9 mouse cellular contexts compared by ENCODE assay signal in genomic region chr4:140983442-140983841, GRCm38 (mm10). TPM values are rescaled to one million over a fixed set of nuclear protein-coding genes. Genes with fewer than 3 reads are reported as not detected.
A peak's percentile ranks its signal among the peaks of the same experiment; 100 is the strongest.
DNase-seq lines count a peak whose midpoint lies in the region; ATAC-seq and TF ChIP-seq lines count a peak whose summit lies in the region.
"Had no signal": no experiment of that assay in that cellular context is flagged by ENCODE, and none has a peak within 500 bp of the region (broad histone marks: within the 10 kb centered on the region; RNA-seq: fewer than 3 reads in every experiment).

No protein-coding gene starts in this region.

- ATAC-seq in heart, postnatal 0 days (ENCODE audit: insufficient read depth, low read depth): peak; percentile 42; the same call in 1 of the 2 replicates
- ATAC-seq in limb, embryonic 13.5 days (ENCODE audit: low FRiP score, low read depth): no peak
- ATAC-seq in midbrain, embryonic 14.5 days (ENCODE audit: low FRiP score, low TSS enrichment): no peak

- H3K27me3 ChIP-seq in heart, postnatal 0 days (ENCODE audit: control insufficient read depth, insufficient read depth, low read length): no peaks in the 10 kb centered on the region
- H3K27me3 ChIP-seq in limb, embryonic 13.5 days: no peaks in the 10 kb centered on the region
- H3K27me3 ChIP-seq in midbrain, embryonic 14.5 days (ENCODE audit: control insufficient read depth, insufficient read depth, low read length): no peaks in the 10 kb centered on the region

- TF ChIP-seq EP300 in heart, postnatal 0 days (IDR thresholded peaks at IDR 0.05; ENCODE audit: low read depth): no peak

- H3K4me2 ChIP-seq in heart, postnatal 0 days (ENCODE audit: low read depth, low read length): 0 out of 2 replicates have a peak overlapping the region, but pooled peaks have one; percentile 15
- no peak overlapping the region for H3K4me2 ChIP-seq in limb, embryonic 13.5 days (replicated peaks)
- no peak overlapping the region for H3K4me2 ChIP-seq in midbrain, embryonic 14.5 days (ENCODE audit: low read length)

- WGBS in heart, postnatal 0 days: 7% methylated on average over 9 of the region's 9 CpGs
- 10% methylated on average over 9 of the region's 9 CpGs for WGBS in limb, embryonic 13.5 days
- 16% methylated on average over 9 of the region's 9 CpGs for WGBS in midbrain, embryonic 14.5 days

- H3K9ac ChIP-seq in heart, postnatal 0 days (replicated peaks; ENCODE audit: low read depth, low read length): no peak overlapping the region
- peak overlapping the region; percentile 45 for H3K9ac ChIP-seq in limb, embryonic 13.5 days
- no peak overlapping the region for H3K9ac ChIP-seq in midbrain, embryonic 14.5 days (replicated peaks; ENCODE audit: low read length)

- peak; percentile 37 for DNase-seq in ovary, postnatal 36 days (ENCODE audit: low spot score)
- no peak for DNase-seq in ovary, postnatal 14 days (ENCODE audit: low spot score)
- DNase-seq in c-Kit-positive CD71-negative TER-119-negative erythroid progenitor cells, embryonic 14.5 days (ENCODE audit: low read depth): peak; percentile 70
- peak; percentile 44 for DNase-seq in heart, postnatal 0 days (ENCODE audit: low spot score)
- peak; percentile 31 for DNase-seq in midbrain, embryonic 14.5 days
- DNase-seq in thymus, adult 18-20 months: peak; percentile 65 to 70
- no peak for DNase-seq in embryo, embryonic 10.5 days (ENCODE audit: low spot score)

- H3K4me1 ChIP-seq in heart, postnatal 0 days (ENCODE audit: control insufficient read depth, insufficient read depth): peaks cover 12% of the 10 kb centered on the region
- H3K4me1 ChIP-seq in limb, embryonic 13.5 days: peaks cover 30% of the 10 kb centered on the region
- peaks cover 19% of the 10 kb centered on the region for H3K4me1 ChIP-seq in midbrain, embryonic 14.5 days (ENCODE audit: control insufficient read depth, insufficient read depth, low read length)

- peaks cover 15% of the 10 kb centered on the region for H3K36me3 ChIP-seq in heart, postnatal 0 days (replicated peaks; ENCODE audit: control insufficient read depth, insufficient read depth, low read length)
- peaks cover 24% of the 10 kb centered on the region for H3K36me3 ChIP-seq in limb, embryonic 13.5 days
- peaks cover 18% of the 10 kb centered on the region for H3K36me3 ChIP-seq in midbrain, embryonic 14.5 days (ENCODE audit: control insufficient read depth, insufficient read depth, low read length)

- TF ChIP-seq CTCF in heart, postnatal 0 days (IDR thresholded peaks at IDR 0.05; ENCODE audit: low read depth): no peak

- H3K27ac ChIP-seq in heart, postnatal 0 days (ENCODE audit: low read depth): peak overlapping the region; percentile 5; the same call in 1 of the 2 replicates
- peak overlapping the region; percentile 24; the same call in 1 of the 2 replicates for H3K27ac ChIP-seq in limb, embryonic 13.5 days
- peak overlapping the region; percentile 41; the same call in 1 of the 2 replicates for H3K27ac ChIP-seq in midbrain, embryonic 14.5 days (replicated peaks; ENCODE audit: low read depth, low read length)

- no peaks in the 10 kb centered on the region for H3K9me3 ChIP-seq in heart, postnatal 0 days (replicated peaks; ENCODE audit: control insufficient read depth, low read length)
- peaks cover 11% of the 10 kb centered on the region for H3K9me3 ChIP-seq in limb, embryonic 13.5 days
- H3K9me3 ChIP-seq in midbrain, embryonic 14.5 days (ENCODE audit: control insufficient read depth, low read length): no peaks in the 10 kb centered on the region

- H3K4me3 ChIP-seq in heart, postnatal 0 days (ENCODE audit: low read depth, low read length): no peak overlapping the region
- H3K4me3 ChIP-seq in limb, embryonic 13.5 days: no peak overlapping the region
- no peak overlapping the region for H3K4me3 ChIP-seq in midbrain, embryonic 14.5 days (replicated peaks; ENCODE audit: low read depth, low read length)
- H3K4me3 ChIP-seq: erythroblast, embryonic 14.5 days had no signal

RNA-seq across cellular contexts. Expression of gene Atp13a2, which starts 3.2 kb away (rescaled TPM):
- 45.8 and 47.7 TPM in 2 replicates for total RNA-seq in heart, postnatal 0 days (2014; rRNA removed; ENCODE audit: low replicate concordance)
- 18.8 and 19.3 TPM in 2 replicates for polyA plus RNA-seq in heart, postnatal 0 days (2015; fragmentation: Nextera tagmentation; extraction: Ambion mirVana)
- 37.4 and 41.8 TPM in 2 replicates for polyA plus RNA-seq in limb, embryonic 13.5 days (2015; fragmentation: Nextera tagmentation; extraction: Ambion mirVana)
- 162 and 173 TPM in 2 replicates for polyA plus RNA-seq in midbrain, embryonic 14.5 days (2014; fragmentation: Nextera tagmentation; extraction: Ambion mirVana)

RNA-seq across cellular contexts. Expression of gene Sdhb, which starts 22.4 kb away (rescaled TPM):
- 893 and 947 TPM in 2 replicates for total RNA-seq in heart, postnatal 0 days (2014; rRNA removed; ENCODE audit: low replicate concordance)
- 1,828 and 1,869 TPM in 2 replicates for polyA plus RNA-seq in heart, postnatal 0 days (2015; fragmentation: Nextera tagmentation; extraction: Ambion mirVana)
- 387 and 396 TPM in 2 replicates for polyA plus RNA-seq in limb, embryonic 13.5 days (2015; fragmentation: Nextera tagmentation; extraction: Ambion mirVana)
- 456 and 524 TPM in 2 replicates for polyA plus RNA-seq in midbrain, embryonic 14.5 days (2014; fragmentation: Nextera tagmentation; extraction: Ambion mirVana)

RNA-seq across cellular contexts. Expression of gene Mfap2, which starts 26.8 kb away (rescaled TPM):
- 45.0 and 47.8 TPM in 2 replicates for total RNA-seq in heart, postnatal 0 days (2014; rRNA removed; ENCODE audit: low replicate concordance)
- polyA plus RNA-seq in heart, postnatal 0 days (2015; fragmentation: Nextera tagmentation; extraction: Ambion mirVana): 114 and 129 TPM in 2 replicates
- polyA plus RNA-seq in limb, embryonic 13.5 days (2015; fragmentation: Nextera tagmentation; extraction: Ambion mirVana): 757 and 803 TPM in 2 replicates
- 142 and 169 TPM in 2 replicates for polyA plus RNA-seq in midbrain, embryonic 14.5 days (2014; fragmentation: Nextera tagmentation; extraction: Ambion mirVana)

Comparison
In these comparisons a context has a peak if more than half of its experiments do, and no peak if none do; other contexts are left out.
1. DNase-seq: peak in ovary, postnatal 36 days (single experiment), c-Kit-positive CD71-negative TER-119-negative erythroid progenitor cells, embryonic 14.5 days (single experiment), heart, postnatal 0 days (single experiment), midbrain, embryonic 14.5 days (single experiment) and thymus, adult 18-20 months (2 of 2); none in ovary, postnatal 14 days (single experiment) and embryo, embryonic 10.5 days (single experiment).
2. Peak in every context shown above with its lines, with median percentiles within 50 percentile points of each other: H3K27ac ChIP-seq.